Mouse (Mus musculus) liver, adult (tissue): ENCODE data around the gene Zpbp.

ENCODE experiments used
- GATA4 ChIP-seq: IDR thresholded peaks from 2 replicates; pipeline ENCODE4 v1.6.1; 2014; ENCODE audit warnings: mild to moderate bottlenecking, low read length; ENCODE audit not compliant: insufficient replicate concordance

Gene Zpbp

DNA sequence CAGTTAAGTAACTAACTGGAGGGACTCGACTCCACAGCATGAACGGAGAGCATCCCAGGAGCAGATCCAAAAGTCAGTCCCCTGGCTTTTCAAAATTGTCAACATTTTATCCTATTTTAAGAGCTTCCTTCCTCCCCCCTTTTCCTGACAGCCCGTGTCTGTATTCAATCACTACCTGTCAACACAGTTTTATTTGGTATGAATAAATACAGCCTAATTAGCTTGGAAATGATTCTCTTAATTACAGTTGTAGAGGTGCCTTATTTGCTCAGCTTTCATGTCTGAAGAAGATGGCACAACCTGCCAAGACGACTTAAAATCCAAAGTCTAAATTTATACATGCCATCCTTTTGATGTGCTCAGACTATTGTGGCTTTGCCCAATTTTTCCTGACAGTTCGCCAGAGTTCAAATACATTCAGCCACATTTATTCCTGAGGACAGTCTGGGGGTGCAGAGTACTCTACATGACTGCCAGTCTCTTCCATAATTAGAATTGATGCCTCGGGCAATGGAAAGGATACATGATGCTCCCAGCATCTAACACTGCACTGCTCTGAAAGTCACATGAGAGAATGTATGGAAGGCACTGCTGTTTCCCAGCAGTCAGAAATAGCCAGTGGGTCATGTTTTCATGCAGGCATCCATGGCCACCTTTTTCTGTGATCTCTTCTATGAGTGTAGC is 219.4 kb downstream of the Zpbp start:
- no peak for TF ChIP-seq GATA4

- no peak for TF ChIP-seq GATA4
Measured at GRCm38 (mm10) chr11:11239346-11239745, 222.9 kb downstream of the Zpbp start.
